Mouse (Mus musculus): ENCODE measurements around the gene Jmjd8. TPM values are rescaled to one million over a fixed set of nuclear protein-coding genes. Genes with fewer than 3 reads are reported as not detected.

The Jmjd8 gene
- polyA plus RNA-seq, 1 experiment from 2014 or later, result 60.7 TPM

GRCm38 (mm10) chr17:25810890-25811289 lies 17.8 kb upstream of the Jmjd8 start:
- H3K4me2 ChIP-seq (replicated peaks), result no peak overlapping the region
- WGBS, result 64% methylated on average over 4 of the region's 4 CpGs
- H3K27ac ChIP-seq, result no peak overlapping the region
- H3K9me3 ChIP-seq, result no peaks in the 10 kb centered on the region
- ATAC-seq (ENCODE audit: low FRiP score, low read depth), result no peak
- no peak overlapping the region for H3K9ac ChIP-seq
- peaks cover 12% of the 10 kb centered on the region for H3K4me1 ChIP-seq
- H3K27me3 ChIP-seq, result peaks cover 82% of the 10 kb centered on the region
- no peaks in the 10 kb centered on the region for H3K36me3 ChIP-seq
- no peak overlapping the region for H3K4me3 ChIP-seq

DNA sequence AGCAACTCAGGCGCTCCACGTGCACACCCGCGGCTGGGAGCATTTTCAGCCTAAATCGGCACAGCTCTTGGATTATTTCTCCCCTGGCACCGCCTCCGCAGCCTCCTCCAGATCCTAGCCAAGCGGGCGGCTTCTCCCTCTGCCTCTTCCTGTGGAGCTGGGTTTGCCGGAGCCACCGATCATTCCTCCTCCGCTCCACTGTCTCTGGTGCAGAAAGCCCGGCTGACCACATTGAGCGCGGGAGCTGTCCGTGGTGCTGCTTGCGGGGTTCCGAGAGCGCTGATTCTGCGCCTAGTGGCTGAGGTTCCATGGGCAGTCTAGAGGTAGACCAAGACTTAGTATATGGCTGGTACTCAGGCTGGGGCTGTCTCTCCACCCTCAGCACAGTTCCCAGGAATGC lies 15.2 kb upstream of the Jmjd8 start:
- ATAC-seq (ENCODE audit: low FRiP score, low read depth), result no peak
- Histone ChIP-seq H3K9ac (no peak overlapping the region), H3K27me3 (peaks cover 86% of the 10 kb centered on the region), H3K27ac (no peak overlapping the region), H3K9me3 (no peaks in the 10 kb centered on the region), H3K36me3 (no peaks in the 10 kb centered on the region), H3K4me2 (replicated peaks) (0 out of 2 replicates have a peak overlapping the region, but pooled peaks have one; percentile 14), H3K4me3 (no peak overlapping the region), H3K4me1 (peaks cover 12% of the 10 kb centered on the region)
- 1% methylated on average over 20 of the region's 20 CpGs for WGBS

DNA sequence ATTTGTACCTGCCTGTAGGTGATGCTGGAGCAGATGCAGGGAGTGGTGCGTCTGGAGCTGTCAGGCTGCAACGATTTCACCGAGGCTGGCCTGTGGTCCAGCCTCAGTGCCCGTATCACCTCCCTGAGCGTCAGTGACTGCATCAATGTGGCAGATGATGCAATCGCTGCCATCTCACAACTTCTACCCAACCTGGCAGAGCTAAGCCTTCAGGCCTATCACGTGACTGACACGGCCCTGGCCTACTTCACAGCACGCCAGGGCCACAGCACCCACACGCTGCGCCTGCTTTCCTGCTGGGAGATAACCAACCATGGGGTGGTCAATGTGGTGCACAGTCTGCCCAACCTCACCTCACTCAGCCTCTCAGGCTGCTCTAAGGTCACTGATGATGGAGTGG lies 11.0 kb upstream of the Jmjd8 start:
- 75% methylated on average over 11 of the region's 11 CpGs for WGBS
- Histone ChIP-seq H3K36me3 (no peaks in the 10 kb centered on the region), H3K27ac (no peak overlapping the region), H3K27me3 (peaks cover 84% of the 10 kb centered on the region), H3K4me1 (peaks cover 6% of the 10 kb centered on the region; the same call in 1 of the 2 replicates), H3K4me2 (replicated peaks) (no peak overlapping the region), H3K4me3 (no peak overlapping the region), H3K9ac (no peak overlapping the region), H3K9me3 (no peaks in the 10 kb centered on the region)
- no peak for ATAC-seq (ENCODE audit: low FRiP score, low read depth)

DNA sequence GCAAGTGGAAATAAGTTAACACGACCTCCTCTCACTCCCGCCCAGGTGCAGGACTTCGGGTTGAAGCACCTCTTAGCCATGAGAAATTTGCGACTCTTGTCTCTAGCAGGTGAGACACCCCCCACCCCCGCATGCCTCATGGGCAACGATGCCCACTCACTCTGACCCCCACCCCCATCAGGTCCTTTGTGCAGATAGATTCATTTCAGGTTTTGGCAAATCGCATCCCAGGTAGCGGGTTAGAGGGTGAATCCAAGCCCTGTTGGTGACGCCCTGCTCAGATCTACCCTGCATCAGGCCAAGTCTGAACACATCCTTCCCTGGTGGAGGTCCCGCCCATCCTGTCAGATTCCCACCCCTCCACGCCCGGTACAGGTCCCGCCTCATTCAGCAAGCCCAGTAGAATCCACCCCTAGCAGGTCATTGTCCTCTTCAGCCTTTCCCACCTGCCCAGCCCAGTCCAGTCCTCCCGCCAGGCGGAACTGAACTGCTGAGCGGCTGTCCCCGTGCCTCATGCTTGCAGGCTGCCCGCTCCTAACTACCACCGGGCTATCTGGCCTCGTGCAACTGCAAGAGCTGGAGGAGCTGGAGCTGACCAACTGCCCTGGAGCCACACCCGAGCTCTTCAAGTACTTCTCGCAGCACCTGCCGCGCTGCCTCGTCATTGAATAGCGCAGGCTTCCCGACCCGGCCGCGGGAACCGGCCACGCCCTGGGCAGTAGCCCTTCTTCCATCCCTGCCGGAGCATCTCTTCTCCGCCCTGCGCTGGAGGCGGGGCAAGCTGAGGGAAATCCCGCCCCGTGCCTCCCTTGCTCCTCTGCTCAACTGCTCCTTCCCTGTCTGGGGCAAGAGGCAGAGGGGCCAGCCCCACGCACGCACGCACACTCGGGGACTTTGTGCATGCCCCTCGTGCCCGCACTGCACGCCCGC lies 9.6 kb upstream of the Jmjd8 start:
- H3K9ac ChIP-seq, result no peak overlapping the region; the same call in 1 of the 2 replicates
- WGBS, result 6% methylated on average over 45 of the region's 46 CpGs
- ATAC-seq (ENCODE audit: low FRiP score, low read depth), result no peak
- no peak overlapping the region for H3K27ac ChIP-seq
- H3K4me2 ChIP-seq (replicated peaks), result peak overlapping the region; percentile 37
- H3K4me3 ChIP-seq, result peak overlapping the region; percentile 8; the same call in 1 of the 2 replicates
- H3K36me3 ChIP-seq, result no peaks in the 10 kb centered on the region
- peaks cover 76% of the 10 kb centered on the region for H3K27me3 ChIP-seq
- no peaks in the 10 kb centered on the region for H3K9me3 ChIP-seq
- H3K4me1 ChIP-seq, result peaks cover 10% of the 10 kb centered on the region

- Histone ChIP-seq H3K9ac (peak within 1 kb of the TSS; percentile 77), H3K4me1 (peaks cover 38% of the 10 kb centered on the region), H3K4me3 (peak within 1 kb of the TSS; percentile 67), H3K27ac (peak within 1 kb of the TSS; percentile 40; the same call in 1 of the 2 replicates), H3K36me3 (peaks cover 24% of the 10 kb centered on the region), H3K4me2 (replicated peaks) (peak within 1 kb of the TSS; percentile 97), H3K27me3 (peaks cover 41% of the 10 kb centered on the region), H3K9me3 (no peaks in the 10 kb centered on the region)
- peak; percentile 78 for ATAC-seq (ENCODE audit: low FRiP score, low read depth)
- WGBS, result under 1% methylated on average over 18 of the region's 18 CpGs
Measured at GRCm38 (mm10) chr17:25823452-25823851, 5.2 kb upstream of the Jmjd8 start, which contains the start of gene Wdr24. TSS of gene Wdr24 (plus strand) at chr17:25823627.

GRCm38 (mm10) chr17:25824362-25825142 lies 4.1 kb upstream of the Jmjd8 start:
- peak overlapping the region; percentile 77 for H3K9ac ChIP-seq
- H3K4me1 ChIP-seq, result peaks cover 41% of the 10 kb centered on the region
- no peaks in the 10 kb centered on the region for H3K9me3 ChIP-seq
- no peak overlapping the region for H3K27ac ChIP-seq
- peaks cover 30% of the 10 kb centered on the region for H3K27me3 ChIP-seq
- ATAC-seq (ENCODE audit: low FRiP score, low read depth), result no peak
- peak overlapping the region; percentile 97 for H3K4me2 ChIP-seq (replicated peaks)
- 72% methylated on average over 17 of the region's 17 CpGs for WGBS
- H3K36me3 ChIP-seq, result peaks cover 24% of the 10 kb centered on the region
- H3K4me3 ChIP-seq, result peak overlapping the region; percentile 67

DNA sequence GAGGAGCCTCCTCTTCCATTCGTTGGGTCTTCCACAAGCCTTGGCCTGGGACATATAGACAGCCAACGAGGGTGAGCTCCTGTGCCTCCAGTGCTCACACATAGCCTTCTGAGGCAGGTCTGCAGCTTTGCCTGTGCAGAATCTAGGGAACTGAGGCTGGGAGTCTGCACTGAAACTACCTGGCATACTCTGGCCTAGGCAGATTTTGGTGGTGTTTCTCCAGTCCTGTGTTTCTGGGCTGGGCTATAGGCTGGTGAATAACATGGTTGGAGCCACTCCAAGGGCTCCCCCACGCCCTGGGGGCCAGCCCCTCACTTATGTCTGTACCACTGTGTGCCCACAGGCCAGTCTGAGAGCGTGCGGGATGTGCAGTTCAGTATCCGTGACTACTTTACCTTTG lies 3.4 kb upstream of the Jmjd8 start:
- H3K9ac ChIP-seq, result no peak overlapping the region
- no peak overlapping the region for H3K27ac ChIP-seq
- H3K4me3 ChIP-seq, result no peak overlapping the region
- ATAC-seq (ENCODE audit: low FRiP score, low read depth), result no peak
- no peaks in the 10 kb centered on the region for H3K9me3 ChIP-seq
- WGBS, result 88% methylated on average over 6 of the region's 6 CpGs
- H3K27me3 ChIP-seq, result peaks cover 22% of the 10 kb centered on the region
- H3K36me3 ChIP-seq, result peaks cover 29% of the 10 kb centered on the region
- peak overlapping the region; percentile 97 for H3K4me2 ChIP-seq (replicated peaks)
- peaks cover 48% of the 10 kb centered on the region for H3K4me1 ChIP-seq

DNA sequence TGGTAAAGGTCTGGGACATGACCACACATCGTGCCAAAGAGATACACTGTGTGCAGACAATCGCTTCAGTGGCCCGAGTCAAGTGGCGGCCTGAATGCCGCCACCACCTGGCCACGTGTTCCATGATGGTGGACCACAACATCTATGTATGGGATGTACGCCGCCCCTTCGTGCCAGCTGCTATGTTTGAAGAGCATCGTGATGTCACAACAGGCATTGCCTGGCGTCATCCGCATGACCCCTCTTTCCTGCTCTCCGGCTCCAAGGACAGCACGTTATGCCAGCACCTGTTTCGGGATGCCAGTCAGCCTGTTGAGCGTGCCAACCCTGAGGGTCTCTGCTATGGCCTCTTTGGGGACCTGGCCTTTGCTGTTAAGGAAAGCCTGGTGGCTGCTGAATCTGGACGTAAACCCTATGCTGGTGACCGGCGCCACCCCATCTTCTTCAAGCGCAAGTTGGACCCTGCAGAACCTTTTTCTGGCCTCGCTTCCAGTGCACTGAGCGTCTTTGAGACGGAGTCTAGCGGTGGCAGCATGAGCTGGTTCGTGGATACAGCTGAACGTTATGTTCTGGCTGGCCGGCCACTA lies 2.6 kb upstream of the Jmjd8 start:
- Histone ChIP-seq H3K27me3 (peaks cover 15% of the 10 kb centered on the region), H3K4me1 (peaks cover 56% of the 10 kb centered on the region), H3K9ac (no peak overlapping the region), H3K4me2 (replicated peaks) (no peak overlapping the region), H3K36me3 (peaks cover 37% of the 10 kb centered on the region), H3K4me3 (no peak overlapping the region), H3K27ac (no peak overlapping the region), H3K9me3 (no peaks in the 10 kb centered on the region)
- WGBS, result 96% methylated on average over 27 of the region's 27 CpGs
- ATAC-seq (ENCODE audit: low FRiP score, low read depth), result no peak

- Histone ChIP-seq H3K9me3 (no peaks in the 10 kb centered on the region), H3K9ac (no peak overlapping the region; the same call in 1 of the 2 replicates), H3K27ac (no peak overlapping the region), H3K4me1 (peaks cover 65% of the 10 kb centered on the region), H3K36me3 (peaks cover 45% of the 10 kb centered on the region), H3K4me3 (no peak overlapping the region), H3K4me2 (replicated peaks) (0 out of 2 replicates have a peak overlapping the region, but pooled peaks have one; percentile 1), H3K27me3 (peaks cover 7% of the 10 kb centered on the region)
- 96% methylated on average over 13 of the region's 13 CpGs for WGBS
- ATAC-seq (ENCODE audit: low FRiP score, low read depth), result no peak
Measured at GRCm38 (mm10) chr17:25827011-25827410, 1.7 kb upstream of the Jmjd8 start.

- Histone ChIP-seq H3K27me3 (0 out of 2 replicates have a peak, but pooled peaks cover under 1% of the 10 kb centered on the region), H3K9me3 (no peaks in the 10 kb centered on the region), H3K4me2 (replicated peaks) (peak overlapping the region; percentile 84; the same call in 1 of the 2 replicates), H3K27ac (no peak overlapping the region), H3K36me3 (peaks cover 45% of the 10 kb centered on the region), H3K4me1 (peaks cover 67% of the 10 kb centered on the region), H3K4me3 (0 out of 2 replicates have a peak overlapping the region, but pooled peaks have one; percentile 88), H3K9ac (peak overlapping the region; percentile 31)
- no peak for ATAC-seq (ENCODE audit: low FRiP score, low read depth)
- 89% methylated on average over 22 of the region's 22 CpGs for WGBS
Measured at GRCm38 (mm10) chr17:25827546-25828222, 983 bp upstream of the Jmjd8 start.

DNA sequence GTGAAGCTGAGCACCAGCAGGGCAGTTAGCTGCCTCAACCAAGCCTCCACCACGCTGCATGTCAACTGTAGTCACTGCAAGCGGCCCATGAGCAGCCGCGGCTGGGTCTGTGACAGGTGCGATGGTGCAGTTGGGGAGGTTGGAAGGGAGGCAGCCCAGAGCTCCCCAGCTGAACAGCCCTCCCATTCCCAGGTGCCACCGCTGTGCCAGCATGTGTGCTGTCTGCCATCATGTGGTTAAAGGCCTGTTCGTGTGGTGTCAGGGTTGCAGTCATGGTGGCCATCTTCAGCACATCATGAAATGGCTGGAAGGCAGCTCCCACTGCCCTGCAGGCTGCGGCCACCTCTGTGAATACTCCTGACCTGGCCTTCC lies 458 bp upstream of the Jmjd8 start:
- no peak for ATAC-seq (ENCODE audit: low FRiP score, low read depth)
- Histone ChIP-seq H3K36me3 (peaks cover 45% of the 10 kb centered on the region), H3K27ac (peak overlapping the region; percentile 88; the same call in 1 of the 2 replicates), H3K4me1 (peaks cover 64% of the 10 kb centered on the region), H3K4me2 (replicated peaks) (peak overlapping the region; percentile 84), H3K4me3 (peak overlapping the region; percentile 88), H3K27me3 (no peaks in the 10 kb centered on the region), H3K9ac (peak overlapping the region; percentile 81), H3K9me3 (no peaks in the 10 kb centered on the region)
- 82% methylated on average over 8 of the region's 8 CpGs for WGBS

Measured in limb, embryonic 13.5 days (tissue).